Mouse (Mus musculus) hindbrain, postnatal 0 days (tissue): ENCODE results near the gene Ttll12. TPM values are rescaled to one million over a fixed set of nuclear protein-coding genes. Genes with fewer than 3 reads are reported as not detected.

ENCODE experiments used
- ATAC-seq: fragments of 200-750 bp; cut with Nextera tagmentation; 2 replicates; pipeline ENCODE4 v1.8.0; 2017; ENCODE audit warnings: mild to moderate bottlenecking, moderate TSS enrichment, moderate library complexity
- DNase-seq: peaks from one replicate; pipeline ENCODE4 v3.0.0-alpha.2; 2015; ENCODE audit warnings: low spot score
- H3K27ac ChIP-seq: fragments of 300-500 bp; sonication (generic); 2 replicates; pipeline ENCODE4 v1.5.1; 2014; ENCODE audit warnings: mild to moderate bottlenecking
- H3K27me3 ChIP-seq: fragments of 300-500 bp; sonication (generic); 2 replicates; pipeline ENCODE4 v1.6.1; 2014; ENCODE audit warnings: low read length, mixed read lengths; ENCODE audit not compliant: insufficient read depth
- H3K36me3 ChIP-seq: fragments of 300-500 bp; sonication (generic); 2 replicates; pipeline ENCODE4 v1.6.1; 2014; ENCODE audit warnings: low read length, mixed read lengths; ENCODE audit not compliant: insufficient read depth
- H3K4me1 ChIP-seq: fragments of 300-500 bp; sonication (generic); 2 replicates; pipeline ENCODE4 v1.6.1; 2014; ENCODE audit warnings: antibody characterized with exemption, low read length, mixed read lengths; ENCODE audit not compliant: insufficient read depth
- H3K4me2 ChIP-seq: fragments of 300-500 bp; sonication (generic); 2 replicates; pipeline ENCODE4 v1.6.1; 2014; ENCODE audit warnings: low read depth, mild to moderate bottlenecking, low read length, moderate library complexity, mixed read lengths
- H3K4me3 ChIP-seq: fragments of 300-500 bp; sonication (generic); 2 replicates; pipeline ENCODE4 v1.5.1; 2014; ENCODE audit warnings: low read length
- H3K9ac ChIP-seq: fragments of 300-500 bp; sonication (generic); replicated peaks from 2 replicates; pipeline ENCODE4 v1.6.1; 2014; ENCODE audit warnings: mild to moderate bottlenecking, low read length, moderate library complexity, mixed read lengths
- H3K9me3 ChIP-seq: fragments of 300-500 bp; sonication (generic); 2 replicates; pipeline ENCODE4 v1.6.1; 2016; ENCODE audit warnings: low read length, mixed read lengths
- CTCF ChIP-seq: IDR thresholded peaks from 2 replicates; pipeline ENCODE4 v1.5.1; 2016; ENCODE audit warnings: antibody characterized with exemption, control low read depth, low read depth
- WGBS: fragments of 180-500 bp; shearing (Covaris S2); extraction: QIAGEN DNeasy Blood & Tissue Kit; methylation state at CpG from one replicate; pipeline ENCODE4 v1.1.7; 2014; 5-methylcytosine and 5-hydroxymethylcytosine counted together
- polyA plus RNA-seq: library from polyadenylated mRNA; unstranded; fragments of >200 nt; fragmentation: Nextera tagmentation; extraction: Ambion mirVana; gene quantifications from 2 replicates; pipeline ENCODE4 v1.2.1, GENCODE M21; 2015
- total RNA-seq: library from RNA; depleted of rRNA; stranded (reverse); fragments of >200 nt; gene quantifications from 2 replicates; pipeline ENCODE4 v1.2.3, GENCODE M21; 2014; rRNA removed

The Ttll12 gene
- total and polyA plus RNA-seq, 2 experiments from 2014 or later: 32.6 to 60.6 TPM

- TF ChIP-seq CTCF: no peak
- ATAC-seq: no peak
- Histone ChIP-seq H3K27ac (no peak overlapping the region), H3K4me1 (peaks cover 9% of the 10 kb centered on the region; the same call in 1 of the 2 replicates), H3K36me3 (no peaks in the 10 kb centered on the region), H3K9me3 (no peaks in the 10 kb centered on the region), H3K4me2 (no peak overlapping the region), H3K9ac (no peak overlapping the region), H3K27me3 (0 out of 2 replicates have a peak, but pooled peaks cover 20% of the 10 kb centered on the region), H3K4me3 (no peak overlapping the region)
- 82% methylated on average over 9 of the region's 9 CpGs for WGBS
- no peak for DNase-seq
Observed at GRCm38 (mm10) chr15:83530233-83530632, 64.7 kb downstream of the Ttll12 start.

GRCm38 (mm10) chr15:83529765-83530164 lies 65.2 kb downstream of the Ttll12 start:
- 89% methylated on average over 5 of the region's 5 CpGs for WGBS
- Histone ChIP-seq H3K9ac (no peak overlapping the region), H3K4me1 (peaks cover 9% of the 10 kb centered on the region; the same call in 1 of the 2 replicates), H3K4me3 (no peak overlapping the region), H3K27ac (no peak overlapping the region), H3K4me2 (no peak overlapping the region), H3K9me3 (no peaks in the 10 kb centered on the region), H3K36me3 (no peaks in the 10 kb centered on the region), H3K27me3 (0 out of 2 replicates have a peak, but pooled peaks cover 25% of the 10 kb centered on the region)
- DNase-seq (no peak), ATAC-seq (no peak)
- TF ChIP-seq CTCF: no peak

GRCm38 (mm10) chr15:83528892-83529291 lies 66.1 kb downstream of the Ttll12 start:
- H3K36me3 ChIP-seq: no peaks in the 10 kb centered on the region
- no peak overlapping the region for H3K4me3 ChIP-seq
- 66% methylated on average over 4 of the region's 4 CpGs for WGBS
- ATAC-seq: no peak
- no peaks in the 10 kb centered on the region for H3K9me3 ChIP-seq
- DNase-seq: no peak
- TF ChIP-seq CTCF: no peak
- no peak overlapping the region for H3K4me2 ChIP-seq
- H3K9ac ChIP-seq: no peak overlapping the region
- peaks cover 9% of the 10 kb centered on the region; the same call in 1 of the 2 replicates for H3K4me1 ChIP-seq
- no peak overlapping the region for H3K27ac ChIP-seq
- 0 out of 2 replicates have a peak, but pooled peaks cover 26% of the 10 kb centered on the region for H3K27me3 ChIP-seq

GRCm38 (mm10) chr15:83527747-83528146 lies 67.2 kb downstream of the Ttll12 start:
- Histone ChIP-seq H3K36me3 (no peaks in the 10 kb centered on the region), H3K4me1 (peaks cover 9% of the 10 kb centered on the region; the same call in 1 of the 2 replicates), H3K4me3 (no peak overlapping the region), H3K9ac (no peak overlapping the region), H3K27me3 (0 out of 2 replicates have a peak, but pooled peaks cover 26% of the 10 kb centered on the region), H3K27ac (no peak overlapping the region), H3K9me3 (no peaks in the 10 kb centered on the region), H3K4me2 (no peak overlapping the region)
- DNase-seq (no peak), ATAC-seq (no peak)
- 81% methylated on average over 2 of the region's 2 CpGs for WGBS
- no peak for TF ChIP-seq CTCF

- Histone ChIP-seq H3K4me1 (peaks cover 9% of the 10 kb centered on the region; the same call in 1 of the 2 replicates), H3K27ac (no peak overlapping the region), H3K4me3 (peak overlapping the region; percentile 45), H3K9ac (peak overlapping the region; percentile 33; the same call in 1 of the 2 replicates), H3K9me3 (no peaks in the 10 kb centered on the region), H3K36me3 (no peaks in the 10 kb centered on the region), H3K27me3 (0 out of 2 replicates have a peak, but pooled peaks cover 26% of the 10 kb centered on the region), H3K4me2 (peak overlapping the region; percentile 85)
- DNase-seq (no peak), ATAC-seq (no peak)
- TF ChIP-seq CTCF: no peak
- 4% methylated on average over 26 of the region's 26 CpGs for WGBS
Observed at GRCm38 (mm10) chr15:83527092-83527437, 67.9 kb downstream of the Ttll12 start.

GRCm38 (mm10) chr15:83526424-83527091 lies 68.4 kb downstream of the Ttll12 start, which contains the start of gene Bik:
Bik (plus strand) TSS chr15:83526862.
- ATAC-seq: peak; percentile 60; the same call in 1 of the 2 replicates
- H3K9me3 ChIP-seq: no peaks in the 10 kb centered on the region
- peak within 1 kb of the TSS; percentile 33; the same call in 1 of the 2 replicates for H3K9ac ChIP-seq
- no peak for TF ChIP-seq CTCF
- H3K4me3 ChIP-seq: peak within 1 kb of the TSS; percentile 45
- H3K36me3 ChIP-seq: no peaks in the 10 kb centered on the region
- peaks cover 9% of the 10 kb centered on the region; the same call in 1 of the 2 replicates for H3K4me1 ChIP-seq
- 1% methylated on average over 45 of the region's 45 CpGs for WGBS
- H3K4me2 ChIP-seq: peak within 1 kb of the TSS; percentile 85
- 0 out of 2 replicates have a peak, but pooled peaks cover 26% of the 10 kb centered on the region for H3K27me3 ChIP-seq
- H3K27ac ChIP-seq: no peak within 1 kb of the TSS
- DNase-seq: peak; percentile 34

Other genes with a start within 250 kb of the Ttll12 start
- gene Arfgap3, start 244.9 kb downstream of the Ttll12 start, total RNA-seq: 49.6 and 59.3 TPM in 2 replicates
- gene Arfgap3, start 244.9 kb downstream of the Ttll12 start, polyA plus RNA-seq: 31.0 and 33.4 TPM in 2 replicates
- 18.7 and 19.5 TPM in 2 replicates for gene Pacsin2, start 130.6 kb downstream of the Ttll12 start, total RNA-seq
- 19.3 and 20.0 TPM in 2 replicates for gene Pacsin2, start 130.6 kb downstream of the Ttll12 start, polyA plus RNA-seq
- gene Ttll1, start 84.3 kb downstream of the Ttll12 start, total RNA-seq: 36.2 and 39.2 TPM in 2 replicates
- gene Ttll1, start 84.3 kb downstream of the Ttll12 start, polyA plus RNA-seq: 91.9 and 104 TPM in 2 replicates
- gene Bik, start 68.3 kb downstream of the Ttll12 start, total RNA-seq: 0.16 and 0.97 TPM in 2 replicates
- 0.68 and 1.3 TPM in 2 replicates for gene Bik, start 68.3 kb downstream of the Ttll12 start, polyA plus RNA-seq
- gene Tspo, start 31.6 kb downstream of the Ttll12 start, total RNA-seq: 5.0 and 9.6 TPM in 2 replicates
- 17.1 and 17.3 TPM in 2 replicates for gene Tspo, start 31.6 kb downstream of the Ttll12 start, polyA plus RNA-seq
- gene Mcat, start 31.4 kb downstream of the Ttll12 start, total RNA-seq: 50.1 and 54.2 TPM in 2 replicates
- 35.2 and 36.9 TPM in 2 replicates for gene Mcat, start 31.4 kb downstream of the Ttll12 start, polyA plus RNA-seq
- gene Scube1, start 129.9 kb upstream of the Ttll12 start, total RNA-seq: 13.4 TPM in 2 replicates
- gene Scube1, start 129.9 kb upstream of the Ttll12 start, polyA plus RNA-seq: 3.2 and 3.3 TPM in 2 replicates
- 31.4 and 48.3 TPM in 2 replicates for gene Mpped1, start 184.3 kb upstream of the Ttll12 start, total RNA-seq
- gene Mpped1, start 184.3 kb upstream of the Ttll12 start, polyA plus RNA-seq: 13.5 and 14.2 TPM in 2 replicates